In the genomic region with DNA sequence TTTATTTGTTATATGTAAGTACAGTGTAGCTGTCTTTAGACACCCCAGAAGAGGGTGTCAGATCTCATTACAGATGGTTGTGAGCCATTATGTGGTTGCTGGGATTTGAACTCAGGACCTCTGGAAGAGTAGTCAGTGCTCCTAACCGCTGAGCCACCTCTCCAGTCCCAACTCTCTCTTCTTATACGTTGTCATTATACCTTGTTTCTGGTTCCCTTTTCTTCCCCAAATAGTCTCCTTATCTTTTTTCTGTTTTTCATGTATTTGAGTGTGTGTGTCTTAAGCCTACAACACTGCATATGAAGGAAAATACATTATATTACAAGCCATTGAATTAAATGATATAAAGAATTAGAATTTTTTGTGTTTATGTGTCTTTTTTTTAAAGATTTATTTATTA, we compare ENCODE assay signal across 34 mouse cellular contexts.
"Had no signal": no experiment of that assay in that cellular context is flagged by ENCODE, and none has a peak within 500 bp of the region (broad histone marks: within the 10 kb centered on the region; RNA-seq: fewer than 3 reads in every experiment).

No protein-coding gene starts in this region.

- DNase-seq: heart, postnatal 10 days; heart, postnatal 14 days; heart, postnatal 36 days; heart, postnatal 4 days; kidney, adult 11 months; kidney, adult 18-20 months; kidney, adult 2 months; kidney, adult 8-10 months; kidney, adult 9 months; kidney, postnatal 10 days; kidney, postnatal 14 days; kidney, postnatal 25 days; kidney, postnatal 36 days; kidney, postnatal 4 days; layer of hippocampus, adult 9-11 months; layer of hippocampus, postnatal 36 days had no signal

- H3K27me3 ChIP-seq: heart, embryonic 12.5 days; heart, embryonic 13.5 days; heart, embryonic 15.5 days; hindbrain, embryonic 12.5 days; hindbrain, embryonic 13.5 days; hindbrain, embryonic 15.5 days; intestine, embryonic 15.5 days; kidney, embryonic 15.5 days had no signal

- H3K9ac ChIP-seq: heart, embryonic 12.5 days; heart, embryonic 13.5 days; heart, embryonic 15.5 days; hindbrain, embryonic 12.5 days; hindbrain, embryonic 13.5 days; hindbrain, embryonic 14.5 days; hindbrain, embryonic 15.5 days; intestine, embryonic 15.5 days; kidney, embryonic 15.5 days had no signal

- H3K4me1 ChIP-seq: heart, embryonic 10.5 days; heart, embryonic 12.5 days; heart, embryonic 13.5 days; heart, embryonic 15.5 days; hindbrain, embryonic 10.5 days; hindbrain, embryonic 12.5 days; hindbrain, embryonic 13.5 days; hindbrain, embryonic 15.5 days; intestine, embryonic 15.5 days; kidney, embryonic 15.5 days had no signal

- H3K27ac ChIP-seq: heart, embryonic 10.5 days; heart, embryonic 13.5 days; heart, embryonic 15.5 days; hindbrain, embryonic 10.5 days; hindbrain, embryonic 12.5 days; hindbrain, embryonic 13.5 days; hindbrain, embryonic 14.5 days; hindbrain, embryonic 15.5 days; hindbrain, postnatal 0 days; intestine, embryonic 15.5 days; kidney, embryonic 15.5 days; kidney, postnatal 0 days; left cerebral cortex, adult 2 months had no signal

- ATAC-seq: hindbrain, embryonic 16.5 days; hindbrain, postnatal 0 days; inflammation-experienced regulatory T-cells, adult 6 months; intestine, embryonic 15.5 days; intestine, embryonic 16.5 days had no signal

- H3K4me3 ChIP-seq: heart, embryonic 10.5 days; heart, embryonic 12.5 days; heart, embryonic 13.5 days; heart, embryonic 15.5 days; hindbrain, embryonic 10.5 days; hindbrain, embryonic 12.5 days; hindbrain, embryonic 13.5 days; hindbrain, embryonic 15.5 days; intestine, embryonic 15.5 days; kidney, embryonic 15.5 days; left cerebral cortex, adult 2 months had no signal

- H3K4me2 ChIP-seq: heart, embryonic 11.5 days; heart, embryonic 12.5 days; heart, embryonic 13.5 days; heart, embryonic 15.5 days; hindbrain, embryonic 12.5 days; hindbrain, embryonic 13.5 days; hindbrain, embryonic 14.5 days; hindbrain, embryonic 15.5 days; intestine, embryonic 15.5 days; kidney, embryonic 15.5 days had no signal

- H3K36me3 ChIP-seq: intestine, embryonic 15.5 days had no signal

- H3K9me3 ChIP-seq: heart, embryonic 10.5 days; hindbrain, embryonic 15.5 days; intestine, embryonic 15.5 days had no signal
